Mouse (Mus musculus) embryo, embryonic 10 days (tissue): ENCODE data around the gene Ddr1.
"Not testable (repeated sequence)": the region's sequence is repeated elsewhere in the genome, so short reads cannot be mapped to it uniquely, and the experiment has no call there.

Source experiments
- DNase-seq: peaks from one replicate; pipeline ENCODE4 v3.0.0-alpha.2; 2015; ENCODE audit warnings: low spot score

The Ddr1 gene

DNA sequence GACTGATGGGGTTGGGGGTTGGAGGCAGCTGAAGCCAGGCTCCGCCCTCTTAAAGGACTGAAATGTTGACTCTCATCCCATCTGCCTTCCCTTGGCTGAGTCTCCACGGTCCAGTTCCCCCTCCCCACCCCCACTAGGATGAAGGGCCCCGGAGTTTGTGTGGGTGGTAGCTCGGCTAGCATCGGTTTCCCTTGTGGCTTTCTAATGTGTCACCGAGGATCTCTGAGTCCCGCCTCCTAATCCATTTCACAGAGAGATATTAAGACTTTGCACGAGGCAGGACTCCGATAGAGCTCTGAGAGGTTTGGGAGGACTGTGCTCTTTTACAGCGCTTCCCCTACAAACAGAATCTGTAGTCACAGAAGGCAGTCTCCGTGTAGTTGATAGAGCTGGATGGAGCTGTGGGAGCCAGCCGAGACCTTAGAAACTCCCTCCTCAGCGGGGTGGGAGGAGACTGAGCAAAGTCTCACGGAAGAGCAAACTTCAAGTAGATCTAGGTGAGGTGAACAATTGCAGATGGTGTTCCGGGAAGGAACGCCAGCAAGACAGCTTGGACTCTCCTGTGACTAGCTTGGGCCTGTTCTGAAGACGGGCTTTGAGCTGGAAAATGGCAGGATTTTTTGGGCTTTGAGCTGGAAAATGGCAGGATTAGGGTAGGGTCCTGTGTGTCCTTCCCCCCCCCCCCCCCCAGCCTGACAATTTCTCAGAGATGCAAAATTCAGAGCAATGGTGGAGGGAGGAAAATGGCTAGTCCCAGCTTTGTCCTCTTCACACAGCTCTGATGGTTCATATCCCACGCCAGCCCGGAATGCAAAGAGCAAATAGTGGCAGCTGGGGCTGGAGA is at the start of gene Ddr1:
Gene Ddr1, minus strand, starts transcription at position 1 of the 844 bp plus-strand sequence.
- peak; percentile 84 for DNase-seq

DNA sequence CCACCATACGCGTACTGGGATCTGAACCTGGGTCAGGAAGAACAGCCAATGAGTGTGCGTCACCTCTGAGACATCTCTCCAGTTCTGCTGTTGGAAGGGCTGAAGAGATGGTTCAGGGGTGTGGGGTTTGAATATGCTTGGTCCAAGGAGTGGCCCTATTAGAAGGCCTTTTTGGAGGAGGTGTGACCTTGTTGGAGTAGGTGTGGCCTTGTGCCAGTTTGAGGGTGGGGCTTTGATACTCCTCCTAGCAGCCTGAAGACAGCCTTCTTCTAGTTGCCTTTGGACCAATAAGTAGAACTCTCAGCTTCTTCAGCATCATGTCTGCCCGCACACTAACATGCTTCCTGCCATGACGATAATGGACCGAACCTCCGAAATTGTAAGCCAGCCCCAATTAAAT is 49.2 kb upstream of the Ddr1 start:
- no peak for DNase-seq

DNA sequence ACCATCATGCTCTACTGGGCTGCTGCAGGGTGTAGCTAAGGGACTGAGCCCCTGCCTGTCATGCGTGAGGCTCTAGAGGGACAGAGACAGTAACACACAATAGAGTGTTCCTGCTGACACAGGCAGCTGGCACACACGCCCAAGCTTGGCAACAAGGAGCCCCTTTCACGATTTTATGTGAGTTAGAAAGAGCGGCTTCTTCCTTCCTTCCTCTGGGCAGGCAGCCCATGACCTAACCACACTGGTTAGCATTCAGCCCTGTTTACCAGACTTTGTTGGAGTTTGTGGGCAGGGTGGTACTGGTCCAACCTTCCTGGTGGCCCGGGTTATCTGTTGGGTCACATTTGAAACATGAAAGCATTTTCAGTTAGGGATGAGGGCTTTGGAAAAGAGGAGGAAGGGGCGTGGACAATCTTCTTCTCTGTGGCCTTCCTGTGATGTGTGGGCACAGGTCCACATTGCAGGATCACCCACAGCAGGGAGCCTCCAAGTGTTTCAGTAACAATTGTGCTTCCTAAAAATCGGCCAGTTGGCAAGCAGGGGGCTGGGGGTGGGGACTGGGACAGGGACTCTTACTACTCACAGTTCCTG is 47.9 kb upstream of the Ddr1 start:
- no peak for DNase-seq

DNA sequence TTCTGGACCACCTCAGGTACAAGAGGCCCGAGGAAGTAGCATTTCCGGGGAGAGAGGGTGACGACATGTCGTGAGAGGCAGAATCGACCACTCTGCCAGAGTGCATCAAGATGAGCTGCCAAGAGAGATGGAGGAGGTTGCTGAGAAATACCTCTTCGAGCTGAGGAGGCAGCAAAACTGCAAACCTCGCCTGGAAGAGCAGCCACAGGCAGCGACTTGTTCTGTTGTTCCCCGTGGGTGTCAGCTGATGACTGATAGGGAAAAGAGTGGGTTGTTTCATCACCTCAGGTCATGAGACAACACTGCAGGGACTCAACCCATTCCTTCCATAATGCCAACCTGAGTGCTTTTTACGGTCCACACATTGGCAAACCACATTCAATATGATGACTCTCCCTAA is 45.3 kb upstream of the Ddr1 start:
- DNase-seq = no peak

DNA sequence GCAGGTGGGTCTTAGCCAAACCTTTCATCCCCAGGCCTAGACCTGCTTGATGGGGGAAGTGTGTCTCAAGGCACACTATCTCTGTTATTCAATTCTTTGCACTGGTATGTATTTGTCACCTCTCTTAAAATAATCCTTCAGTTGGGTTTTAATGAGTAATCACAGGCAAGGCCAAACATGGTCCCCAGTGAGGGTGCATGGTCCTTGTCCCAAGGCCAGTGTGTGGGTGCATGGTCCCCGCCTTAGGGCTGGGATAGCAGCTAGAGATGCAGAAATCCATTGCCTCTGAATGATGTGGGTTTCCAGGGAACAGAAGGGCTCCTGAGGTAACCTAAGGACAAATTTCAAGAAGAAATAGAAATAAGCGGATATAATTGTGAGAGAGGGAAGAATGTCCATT is 39.9 kb upstream of the Ddr1 start:
- DNase-seq = no peak

DNA sequence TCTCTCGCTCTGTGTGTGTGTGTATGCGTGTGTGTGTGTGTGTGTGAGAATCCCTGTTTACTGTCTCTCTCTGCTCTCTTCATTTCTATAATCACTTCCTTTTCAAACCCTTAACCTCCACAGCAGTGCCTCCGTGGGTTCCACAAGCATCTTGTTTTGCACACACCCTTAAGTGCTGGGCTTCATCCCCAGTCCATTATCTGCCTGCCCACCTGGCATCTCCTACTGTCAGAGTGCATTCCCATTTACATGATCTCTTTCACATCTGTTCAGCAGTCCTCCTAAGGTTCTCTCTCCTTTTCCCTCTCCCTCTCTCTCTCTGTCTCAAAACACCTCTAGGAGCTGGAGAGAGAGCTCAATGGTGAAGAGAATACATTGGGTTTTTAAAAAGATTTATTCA is 38.5 kb upstream of the Ddr1 start:
- DNase-seq = no peak

DNA sequence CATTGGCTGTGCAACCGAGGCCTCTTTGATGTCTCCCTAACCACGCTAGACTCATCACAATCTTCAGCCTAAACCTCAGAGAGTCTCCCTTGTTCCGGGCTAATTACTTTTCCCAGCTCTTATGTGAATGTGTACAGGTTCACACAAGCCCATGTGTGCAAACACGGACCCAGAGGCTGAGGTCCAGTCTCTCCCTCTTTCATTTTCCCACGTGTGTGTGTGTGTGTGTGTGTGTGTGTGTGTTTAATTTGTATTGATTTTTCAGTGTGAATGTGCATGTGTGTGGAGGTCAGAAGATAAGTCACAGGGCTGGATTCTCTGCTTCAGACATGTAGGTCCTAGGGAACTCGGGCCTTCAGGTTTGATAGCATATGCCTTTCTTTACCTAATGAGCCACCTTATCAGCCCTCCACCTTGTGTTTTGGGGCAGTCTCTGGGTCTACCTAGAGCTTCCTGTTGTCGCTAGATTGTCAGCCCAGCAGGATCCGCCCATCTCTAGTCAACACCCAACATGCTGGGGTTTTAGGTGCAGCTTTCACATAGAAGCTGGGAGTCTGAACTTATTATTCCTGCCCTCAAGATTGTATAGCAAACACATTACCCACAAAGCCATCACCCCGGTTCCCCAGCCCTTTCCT is 37.3 kb upstream of the Ddr1 start:
- DNase-seq = no peak

DNA sequence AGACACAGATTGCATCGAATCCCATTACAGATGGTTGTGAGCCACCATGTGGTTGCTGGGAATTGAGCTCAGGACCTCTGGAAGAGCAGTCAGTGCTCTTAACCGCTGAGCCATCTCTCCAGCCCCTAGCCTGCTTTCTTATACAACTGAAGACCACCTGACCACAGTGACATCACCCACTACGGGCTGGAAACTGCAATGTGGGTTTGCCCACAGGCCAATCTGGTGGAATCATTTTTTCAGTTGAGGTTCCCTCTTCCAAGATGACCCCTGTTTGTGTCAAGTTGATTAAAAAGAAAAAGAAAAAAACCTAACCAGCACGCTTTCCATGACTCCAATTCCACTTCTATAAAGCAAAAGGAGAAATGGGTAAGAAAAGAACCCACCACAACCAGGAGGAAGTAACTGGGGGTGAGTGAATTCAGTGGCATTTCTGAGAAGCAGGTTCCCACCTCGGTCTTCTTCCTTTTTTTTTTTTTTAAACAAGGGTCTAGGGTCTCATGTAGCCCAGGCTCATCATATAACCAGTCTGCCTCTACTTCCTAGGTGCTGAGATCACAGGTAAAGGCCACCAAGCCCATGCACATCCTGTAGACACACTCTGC is 36.0 kb upstream of the Ddr1 start:
- no peak for DNase-seq

DNA sequence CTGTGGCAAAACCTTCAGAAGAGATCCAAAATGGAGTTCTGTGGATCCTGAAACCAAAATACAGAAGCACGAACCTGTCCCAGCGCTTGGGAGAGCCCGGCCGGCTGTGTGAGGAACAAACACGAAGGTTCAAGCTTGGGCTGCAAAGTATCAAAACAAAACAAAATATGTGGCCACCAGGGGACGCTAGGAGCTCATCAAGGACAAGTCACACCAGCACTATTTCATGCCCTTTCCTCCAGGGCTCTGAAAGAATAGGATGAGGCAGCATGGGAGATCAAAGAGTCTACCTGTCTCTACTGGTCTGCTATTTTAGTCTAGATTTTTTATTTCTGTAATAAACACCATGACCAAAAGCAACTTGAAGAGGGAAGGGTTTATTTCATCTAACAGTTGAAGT is 35.3 kb upstream of the Ddr1 start:
- DNase-seq = peak; percentile 90

DNA sequence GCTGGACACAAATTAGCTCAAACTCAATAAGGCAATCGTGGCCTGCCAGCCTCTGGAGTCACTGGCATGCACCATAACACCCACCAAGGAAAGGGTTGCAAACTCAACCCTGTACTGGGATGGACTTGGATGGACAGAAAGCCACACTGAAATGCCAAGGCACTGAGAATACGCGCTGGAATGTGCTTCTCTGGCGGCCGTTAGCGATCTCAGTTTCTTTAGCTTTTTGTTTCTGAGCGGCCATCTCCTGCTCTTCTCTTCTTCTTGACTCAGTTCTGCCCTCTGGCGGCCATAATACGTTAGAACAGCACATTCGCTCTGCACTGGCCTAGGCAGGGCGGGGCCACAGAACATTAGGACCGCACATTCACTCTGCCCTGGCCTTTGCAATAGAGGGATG is 33.3 kb upstream of the Ddr1 start:
- DNase-seq = peak; percentile 92

DNA sequence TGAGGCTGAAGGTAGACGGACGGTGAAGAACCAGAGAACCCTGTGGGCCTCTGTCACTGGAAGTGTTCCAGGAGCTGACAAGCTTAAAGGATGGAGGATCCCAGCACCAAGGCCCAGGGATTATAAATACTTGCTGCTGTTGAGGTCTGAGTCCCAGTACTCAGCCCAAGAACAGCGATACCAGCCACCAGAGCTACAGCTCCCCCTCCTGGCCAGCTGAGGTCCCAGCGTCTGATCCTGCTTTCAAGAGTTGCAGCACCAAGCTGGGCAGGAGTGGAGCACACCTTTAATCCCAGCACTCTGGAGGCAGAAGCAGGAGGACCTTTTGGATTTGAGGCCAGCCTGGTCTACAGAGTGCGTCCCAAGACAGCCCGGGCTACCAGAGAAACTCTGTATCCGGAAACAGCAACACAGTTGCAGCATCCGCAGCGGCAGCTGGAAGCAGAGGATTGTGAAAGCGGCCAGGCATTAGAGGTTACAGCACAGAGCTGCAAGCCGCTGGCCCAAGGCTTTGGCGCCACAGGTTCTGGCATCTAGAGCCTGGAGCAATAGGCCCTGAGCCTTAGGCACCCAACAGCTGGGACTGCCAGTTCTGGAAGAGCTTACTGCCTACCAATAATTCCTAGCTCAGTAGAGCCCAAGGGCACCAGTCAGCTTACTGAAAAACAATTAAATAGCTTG is 32.0 kb upstream of the Ddr1 start:
- peak; percentile 81 for DNase-seq

DNA sequence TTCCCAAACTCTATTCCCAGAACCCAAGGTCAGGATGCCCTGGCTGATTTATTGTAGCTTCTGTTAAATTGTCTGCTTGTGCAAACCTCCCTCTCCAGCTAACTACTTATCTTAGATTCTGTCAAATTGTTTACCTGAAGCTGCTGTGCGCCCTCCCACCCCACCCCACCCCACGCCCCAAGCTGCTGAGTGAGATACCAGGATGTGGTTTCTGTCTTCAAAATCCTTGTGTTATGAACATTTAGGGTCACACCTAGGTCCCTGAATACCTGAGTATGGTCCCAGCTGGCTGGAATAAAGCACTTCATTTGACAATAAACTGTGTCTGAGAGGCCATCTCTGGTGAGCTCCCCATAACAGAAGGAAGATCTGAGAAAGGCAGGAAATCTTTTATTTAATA is 30.1 kb upstream of the Ddr1 start:
- DNase-seq = no peak

DNA sequence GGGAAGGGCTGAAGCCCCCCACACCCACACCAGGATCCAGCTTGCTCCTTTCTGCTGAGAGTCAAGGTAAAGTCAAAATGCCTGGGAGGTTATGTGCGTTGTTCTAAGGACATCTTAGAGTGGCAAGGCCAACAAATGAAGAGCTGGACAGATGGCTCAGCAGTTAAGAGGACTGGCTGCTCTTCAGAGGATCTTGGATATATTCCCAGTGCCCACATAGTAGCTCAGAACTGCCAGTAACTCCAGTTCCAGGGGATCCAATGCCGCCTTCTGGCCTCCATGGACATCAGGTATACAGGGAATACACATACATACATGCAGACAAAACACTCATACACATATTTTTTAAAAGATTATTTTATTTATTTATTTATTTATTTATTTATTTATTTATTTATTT is 29.0 kb upstream of the Ddr1 start:
- no peak for DNase-seq

DNA sequence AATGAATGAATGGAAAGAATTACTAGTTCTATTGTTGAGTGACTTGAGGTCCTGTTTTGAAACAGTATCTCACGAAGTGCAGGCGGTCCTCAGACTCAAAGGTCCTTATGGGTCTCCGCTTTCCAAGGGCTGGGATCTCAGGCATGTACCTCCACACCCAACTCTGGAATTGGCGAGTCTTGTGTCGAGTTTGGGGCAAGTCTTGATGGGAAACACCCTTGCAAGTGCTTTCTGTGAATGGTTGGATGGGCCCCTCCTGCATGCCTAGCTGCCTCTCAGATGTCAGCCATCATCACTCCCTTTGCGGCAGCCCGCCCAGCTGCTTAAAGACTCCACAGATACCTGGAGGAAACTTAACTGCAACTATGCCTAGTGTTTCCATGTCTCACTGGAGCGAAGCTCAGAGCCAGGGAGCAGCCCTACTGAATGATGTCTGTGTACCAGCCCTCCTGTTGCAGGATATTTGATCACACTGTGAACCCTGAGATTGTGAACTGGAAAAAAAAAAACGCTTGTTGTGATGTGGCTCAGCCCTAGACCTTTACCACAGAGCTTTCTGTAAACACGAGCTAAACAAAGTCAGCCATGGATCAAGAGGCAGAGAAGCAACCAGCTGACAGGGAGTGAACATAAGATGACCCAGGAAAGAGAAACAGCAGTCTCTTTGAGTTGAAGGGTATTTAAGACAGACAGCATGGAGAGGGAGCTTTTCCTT is 27.2 kb upstream of the Ddr1 start:
- DNase-seq = no peak

DNA sequence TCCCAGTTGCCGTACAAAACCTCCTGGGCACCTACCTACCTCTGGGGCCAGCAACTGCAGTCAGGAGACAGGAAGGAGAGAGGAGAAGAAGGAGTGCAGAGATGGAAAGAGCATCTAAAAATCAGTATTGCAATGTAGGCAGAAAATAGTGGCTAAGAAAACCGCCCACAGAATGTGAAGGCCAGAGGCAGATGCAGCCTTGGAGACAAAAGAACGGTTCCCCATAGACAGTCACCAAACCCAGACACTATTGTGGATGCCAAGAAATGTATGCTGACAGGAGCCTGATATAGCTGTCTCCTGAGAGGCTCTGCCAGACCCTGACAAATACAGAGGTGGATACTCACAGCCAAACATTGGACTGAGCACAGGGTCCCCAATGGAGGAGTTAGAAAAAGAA is 25.7 kb upstream of the Ddr1 start:
- not testable (repeated sequence) for DNase-seq

DNA sequence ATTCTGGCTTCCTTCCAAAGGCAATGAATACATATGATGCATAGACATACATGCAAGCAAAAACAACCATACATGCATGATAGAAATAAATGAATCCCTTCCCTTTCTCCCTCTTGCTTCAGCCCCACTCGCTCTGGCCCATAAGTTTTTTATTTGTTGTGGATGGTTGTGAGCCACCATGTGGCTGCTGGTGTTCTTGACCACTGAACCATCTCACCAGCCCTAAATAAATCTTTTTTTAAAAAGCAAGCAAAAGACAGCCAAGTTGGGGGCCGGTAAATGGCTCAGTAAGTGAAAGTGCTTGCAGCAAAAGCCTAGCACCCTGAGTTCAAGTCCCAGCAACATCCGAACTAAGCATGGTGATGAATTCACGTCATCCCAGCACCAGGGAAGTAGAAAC is 24.4 kb upstream of the Ddr1 start:
- DNase-seq = no peak

DNA sequence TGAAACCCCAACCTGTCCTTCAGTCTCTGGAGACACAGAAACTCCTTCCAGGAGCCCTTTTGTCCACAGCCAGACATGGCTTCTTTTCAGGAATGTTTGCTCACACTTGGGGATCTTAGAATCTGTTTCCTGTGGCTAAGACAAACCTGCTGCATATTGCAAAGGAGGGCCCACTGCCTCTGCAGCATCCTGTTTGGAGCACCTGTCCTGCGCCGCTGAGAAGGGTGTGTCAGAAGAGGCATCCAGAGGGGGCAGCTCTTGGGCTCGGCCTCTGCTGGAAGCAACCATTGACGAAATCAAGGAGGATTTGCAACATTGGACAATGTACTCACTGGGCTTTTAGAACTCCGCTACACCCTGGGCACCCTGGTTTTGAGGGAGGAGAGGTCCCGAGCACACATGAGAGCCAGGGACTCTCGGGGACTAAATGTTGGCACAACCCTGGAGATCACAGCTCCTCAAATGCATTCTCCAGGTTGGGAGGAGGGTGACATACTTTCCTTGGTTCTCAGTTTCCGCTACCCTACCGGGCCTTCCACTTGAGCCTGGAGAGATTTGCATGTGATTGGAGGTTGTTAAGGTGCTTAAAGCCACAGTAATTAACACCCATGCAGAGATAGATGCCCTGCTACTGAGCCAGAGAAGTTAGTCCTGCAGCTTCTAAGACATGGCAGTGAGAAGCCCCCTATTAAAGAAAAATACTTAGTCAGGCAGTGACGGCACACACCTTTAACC is 23.2 kb upstream of the Ddr1 start:
- DNase-seq = no peak

DNA sequence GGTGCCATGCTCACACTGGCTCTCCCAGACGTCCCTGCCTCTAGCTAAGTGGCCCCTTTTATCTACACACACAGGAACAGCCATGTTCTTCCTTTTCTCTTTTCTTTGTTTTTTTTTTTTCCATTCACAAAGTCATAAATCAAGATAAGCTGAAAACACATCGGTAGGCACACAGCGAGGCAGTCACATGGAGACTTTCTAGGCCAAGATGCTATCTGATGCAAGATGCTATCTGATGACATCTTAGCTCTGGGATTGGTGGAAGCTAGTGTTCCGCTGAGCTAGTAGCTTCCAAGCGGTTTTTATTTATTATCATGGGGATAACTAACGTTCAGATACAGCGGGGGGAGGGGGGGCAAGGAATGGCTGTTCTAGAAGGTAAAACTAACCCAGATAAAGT is 22.6 kb upstream of the Ddr1 start:
- no peak for DNase-seq

DNA sequence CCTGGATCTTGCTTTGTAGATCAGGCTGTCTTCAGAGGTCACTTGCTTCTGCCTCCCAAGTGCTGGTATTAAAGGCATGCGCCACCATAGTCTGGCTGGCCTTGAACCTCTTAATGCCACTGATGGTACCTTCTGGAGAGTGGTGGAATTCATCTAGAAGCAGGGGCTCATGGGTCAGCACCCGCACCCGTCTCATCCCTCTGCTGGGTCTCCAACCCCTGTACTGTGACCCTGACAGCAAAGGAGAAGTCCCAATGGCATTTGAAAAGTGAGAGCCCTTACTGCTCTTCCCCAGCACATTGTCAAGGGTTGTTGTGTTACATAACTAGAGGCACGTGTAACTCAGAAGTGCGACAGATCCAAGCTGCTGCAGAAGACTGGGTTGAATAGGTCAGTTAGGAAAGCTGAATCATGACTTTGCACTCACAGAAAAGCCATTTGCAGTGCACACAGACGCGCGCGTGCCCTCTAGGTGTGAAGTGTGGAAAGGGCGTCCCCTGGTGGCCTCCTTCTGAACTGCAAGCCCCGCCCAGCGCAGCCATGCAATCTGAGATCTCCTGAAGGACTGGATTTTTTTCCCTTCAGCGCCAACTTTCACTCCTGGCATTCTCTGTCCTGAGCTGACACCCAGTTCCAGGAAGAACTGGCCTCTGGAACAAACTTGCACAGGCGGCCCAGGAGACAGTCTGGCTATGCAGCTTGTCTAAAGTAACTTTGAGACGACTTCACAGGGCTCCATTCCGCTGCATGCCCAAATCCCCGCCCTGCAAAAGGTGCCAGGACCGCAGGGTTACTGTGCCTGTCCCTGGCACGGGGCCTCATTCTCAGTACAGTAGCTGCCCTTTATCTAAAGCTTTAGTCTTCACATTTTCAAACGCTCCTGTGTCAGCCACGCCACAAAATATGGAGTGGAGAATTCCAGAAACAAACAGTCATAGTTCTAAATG is 21.1 kb upstream of the Ddr1 start:
- peak; percentile 94 for DNase-seq

DNA sequence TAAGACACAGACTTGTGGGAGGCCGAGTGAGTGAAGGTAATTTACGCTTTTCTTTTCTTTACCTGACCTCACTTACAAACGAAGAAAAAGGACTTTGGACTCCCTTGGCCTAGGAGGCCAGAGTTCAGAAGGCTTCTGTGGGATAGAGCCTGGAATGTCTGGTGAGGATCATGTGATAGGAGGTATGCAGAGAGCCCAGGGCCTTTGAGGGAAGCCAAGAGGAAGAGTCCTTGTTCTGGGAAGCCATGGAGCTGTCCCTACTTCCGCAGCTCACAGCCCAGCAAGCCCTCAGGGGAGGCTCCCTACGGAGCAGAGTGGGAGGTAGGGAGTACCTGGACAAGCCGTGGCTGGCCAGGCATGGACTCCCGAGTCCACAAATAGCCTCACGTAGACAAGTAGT is 17.3 kb upstream of the Ddr1 start:
- DNase-seq = no peak
